Mouse (Mus musculus): ENCODE data around the gene Cbfa2t3.

Gene Cbfa2t3

DNA sequence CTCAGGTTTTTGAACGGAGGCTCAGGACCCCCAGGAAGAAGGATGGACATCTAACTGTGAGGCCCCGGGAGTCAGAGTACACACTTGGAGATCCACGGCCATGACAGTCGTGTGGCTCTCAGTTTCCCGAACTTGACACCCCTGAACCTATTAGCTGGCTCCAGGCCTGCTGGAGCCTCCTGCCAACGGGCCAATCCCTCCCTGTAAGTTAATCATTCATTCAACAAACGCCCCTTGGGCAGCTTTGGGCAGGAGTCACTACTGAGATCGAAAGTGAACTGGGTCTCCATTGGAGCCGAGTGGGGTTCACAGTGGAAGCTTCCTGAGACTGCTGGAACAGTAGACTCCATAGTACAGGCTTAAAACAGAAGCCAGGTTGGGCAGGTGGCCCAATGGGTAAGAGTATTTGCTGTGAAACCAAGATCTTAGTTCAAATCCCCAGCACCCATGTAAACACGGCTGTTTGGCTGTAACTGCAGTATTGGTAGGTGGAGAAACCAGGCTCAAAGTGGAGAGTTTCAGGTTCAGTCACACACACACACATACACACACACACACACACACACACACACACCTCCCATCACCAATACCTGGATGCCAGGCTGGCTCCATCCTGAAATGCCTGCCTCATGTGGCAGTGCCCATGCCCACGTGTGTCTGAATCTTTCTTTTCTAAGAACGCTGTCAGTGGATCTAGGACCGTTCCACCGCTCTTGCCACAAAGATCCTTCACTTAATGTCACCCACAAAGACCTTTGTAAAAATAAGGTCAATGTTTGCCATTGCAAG, 20.0 kb upstream of the Cbfa2t3 start:
- DNase-seq (ENCODE audit: low spot score): no peak

DNA sequence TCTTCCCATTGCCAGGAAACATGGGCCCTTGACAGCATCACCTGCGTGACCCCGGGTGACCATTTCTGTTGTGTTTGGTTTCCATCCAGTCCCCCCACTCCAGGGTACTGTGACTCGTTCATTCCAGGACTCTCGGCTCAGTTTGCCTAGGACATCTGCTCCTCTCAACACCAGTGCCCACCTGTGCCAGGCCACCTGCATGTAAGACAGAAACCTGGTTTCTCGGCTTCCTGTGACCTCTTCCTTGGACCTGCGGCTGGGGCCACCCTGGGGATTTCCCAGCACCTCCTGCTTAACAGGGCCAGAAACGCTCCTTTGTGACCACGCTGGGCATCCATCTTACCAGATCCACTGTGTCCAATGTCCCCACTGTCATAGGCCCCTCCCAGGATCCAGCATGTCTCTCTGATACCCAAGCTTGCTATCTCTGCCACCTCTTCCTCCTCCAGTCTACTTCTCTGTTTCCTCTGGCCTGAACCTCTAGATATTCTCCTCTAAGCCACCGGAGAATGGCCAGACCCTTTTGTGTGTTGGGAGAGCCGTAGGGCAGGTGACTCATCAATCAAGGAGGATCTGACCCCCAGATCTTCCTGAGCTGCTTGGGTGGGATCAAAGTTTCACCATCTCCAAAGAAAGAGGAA, 19.1 kb upstream of the Cbfa2t3 start:
- no peak for DNase-seq (ENCODE audit: low spot score)

DNA sequence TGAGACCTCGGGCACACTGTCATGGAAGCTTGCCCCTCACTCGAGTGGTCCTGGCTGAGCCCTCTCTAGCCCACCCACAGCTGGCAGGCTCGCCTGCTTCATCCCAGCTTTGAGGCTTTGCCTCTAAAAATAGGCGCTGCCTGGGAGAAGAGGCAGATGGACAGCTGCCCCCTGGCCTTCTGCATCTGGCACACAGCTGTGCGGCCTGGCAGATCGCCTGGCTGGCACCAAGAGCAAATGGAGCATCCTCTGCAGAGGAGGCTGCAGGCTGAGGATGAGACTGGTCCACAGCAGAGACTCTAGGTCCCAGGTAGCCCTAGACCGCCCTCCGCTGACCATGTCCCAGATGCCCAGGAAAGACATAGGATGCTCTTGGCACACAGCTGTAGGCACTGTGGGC, 17.7 kb upstream of the Cbfa2t3 start:
- DNase-seq (ENCODE audit: low spot score): peak; percentile 22

DNA sequence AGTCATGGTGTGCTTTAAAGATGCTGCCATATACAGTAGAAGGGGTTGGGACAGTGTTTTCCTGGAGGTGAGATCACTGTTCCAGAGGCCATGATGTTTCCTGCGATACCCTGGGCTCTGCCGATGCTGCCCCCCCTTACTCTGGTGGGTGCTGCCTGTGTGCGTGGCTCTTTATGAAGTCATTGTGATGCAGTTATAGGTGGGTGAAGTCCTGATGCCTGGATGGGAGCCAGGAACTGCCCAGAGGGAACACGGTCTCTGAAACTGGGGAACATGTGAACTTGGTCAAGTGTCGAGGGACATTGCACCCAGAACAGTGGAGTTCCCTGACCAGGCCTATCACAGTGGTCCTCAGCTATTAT, 14.2 kb upstream of the Cbfa2t3 start:
- no peak for DNase-seq (ENCODE audit: low spot score)

DNA sequence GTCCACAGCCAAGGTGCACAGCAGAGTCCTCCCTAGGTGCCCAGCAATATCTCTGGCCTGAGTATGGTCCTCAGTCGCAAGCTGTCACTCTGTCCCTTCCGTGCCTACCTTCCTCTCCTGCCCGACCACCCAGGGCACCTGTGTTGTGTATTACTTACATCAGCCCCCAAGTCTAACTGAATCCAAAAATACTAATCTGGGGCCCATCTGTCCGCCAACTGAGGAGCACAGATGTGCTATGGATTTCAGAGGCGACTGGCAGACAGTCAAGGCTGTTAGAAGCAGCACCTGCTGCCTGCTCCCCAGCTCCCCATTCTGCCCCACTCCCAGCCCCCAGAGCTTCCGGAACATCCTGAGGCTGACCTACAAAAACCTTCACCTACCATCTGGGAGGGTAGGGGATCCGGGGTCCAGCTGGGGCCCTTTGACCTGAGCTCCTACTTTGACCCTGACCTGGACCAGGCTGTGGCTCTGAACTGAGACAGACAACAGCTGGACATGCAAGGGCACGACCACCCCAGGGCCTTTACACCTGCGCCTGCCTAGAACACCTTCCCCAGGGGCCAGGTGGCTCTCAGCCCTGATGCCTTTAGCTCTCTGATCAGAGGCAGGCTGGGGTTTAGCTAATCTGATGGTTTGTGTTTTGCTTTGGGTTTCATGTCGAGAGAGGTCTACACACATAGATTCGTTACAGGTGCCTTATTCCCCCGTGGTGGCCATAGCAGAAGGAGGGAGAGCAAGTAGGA, 13.7 kb upstream of the Cbfa2t3 start:
- DNase-seq (ENCODE audit: low spot score): no peak

DNA sequence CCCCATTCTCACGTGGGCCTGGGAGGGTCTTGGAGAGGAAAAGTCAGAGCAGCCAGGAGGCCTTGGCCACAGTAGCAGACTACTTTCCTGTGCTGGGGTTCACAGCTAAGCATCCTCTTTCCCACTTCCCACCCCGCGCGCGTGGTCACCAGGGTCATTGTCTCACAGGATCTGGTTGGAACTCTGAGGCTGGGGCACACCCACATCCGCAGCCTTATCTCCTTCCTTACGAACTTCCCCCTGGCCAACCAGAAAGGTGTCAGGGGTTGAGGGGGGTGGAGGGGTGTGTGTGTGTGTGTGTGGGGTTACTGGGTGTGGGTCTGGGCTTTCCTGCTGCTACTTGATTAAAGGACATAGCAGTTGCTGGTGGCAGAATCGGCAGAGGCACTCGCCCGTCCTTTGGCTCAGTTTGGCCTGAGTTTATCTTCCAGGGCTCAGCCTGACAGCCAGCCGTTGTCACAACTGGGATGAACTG, 13.0 kb upstream of the Cbfa2t3 start:
- DNase-seq (ENCODE audit: low spot score): no peak

DNA sequence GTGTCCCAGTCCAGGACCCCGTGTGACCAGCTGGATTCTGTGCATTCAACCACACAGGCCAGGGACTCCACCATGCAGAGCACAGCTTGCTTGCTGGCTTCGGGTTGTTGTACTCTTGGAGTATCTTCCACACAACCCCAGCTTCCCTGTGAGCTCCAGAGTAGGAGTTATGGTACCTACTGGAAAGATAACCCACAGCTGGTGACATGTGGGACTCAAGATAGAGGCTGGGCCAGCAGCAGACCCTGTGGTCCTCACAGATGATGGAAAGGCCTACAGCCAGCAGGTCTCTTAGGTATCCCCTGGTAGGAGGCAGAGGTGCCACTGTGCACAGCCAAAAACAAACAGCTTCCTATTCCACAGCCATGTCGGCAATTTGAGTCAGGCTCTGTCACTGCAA, 12.6 kb upstream of the Cbfa2t3 start:
- no peak for DNase-seq (ENCODE audit: low spot score)

DNA sequence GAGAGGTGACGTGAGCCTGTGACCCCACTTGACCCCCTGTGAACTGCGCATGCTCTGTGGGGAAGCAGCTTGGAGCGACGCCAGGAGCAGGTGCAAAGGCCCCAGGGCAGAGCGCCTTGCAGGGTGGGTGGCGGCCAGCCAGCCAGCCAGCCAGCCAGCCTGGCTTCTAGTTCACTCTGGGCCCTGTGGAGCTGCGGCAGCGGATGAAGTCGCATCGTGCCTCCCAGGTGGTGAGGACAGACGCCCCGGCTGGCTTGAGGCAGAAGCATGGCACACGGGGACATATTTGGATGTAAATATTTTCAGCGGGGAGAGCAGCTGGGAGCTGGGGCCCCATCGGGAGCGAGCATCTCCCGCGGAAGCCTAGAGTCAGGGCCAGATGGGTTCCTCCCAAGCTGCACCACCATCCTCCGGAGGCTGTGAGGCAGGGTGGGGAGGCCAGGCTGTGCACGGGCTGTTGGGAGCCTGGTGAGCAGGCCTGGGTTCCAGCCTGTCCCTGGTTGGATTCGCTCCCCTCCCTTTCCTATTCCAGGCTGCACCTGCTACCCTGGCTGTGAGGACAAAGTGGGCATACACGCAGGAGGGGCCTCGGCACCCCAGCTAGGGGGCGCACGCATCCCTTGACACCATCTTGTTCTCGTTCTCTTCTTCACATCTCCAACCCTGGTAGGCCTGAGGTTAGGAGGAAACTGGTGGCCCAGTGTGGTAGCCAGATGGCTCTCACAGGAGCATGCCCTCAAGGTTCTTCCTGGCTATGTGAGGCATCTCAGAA, 10.6 kb upstream of the Cbfa2t3 start:
- DNase-seq (ENCODE audit: low spot score): no peak

DNA sequence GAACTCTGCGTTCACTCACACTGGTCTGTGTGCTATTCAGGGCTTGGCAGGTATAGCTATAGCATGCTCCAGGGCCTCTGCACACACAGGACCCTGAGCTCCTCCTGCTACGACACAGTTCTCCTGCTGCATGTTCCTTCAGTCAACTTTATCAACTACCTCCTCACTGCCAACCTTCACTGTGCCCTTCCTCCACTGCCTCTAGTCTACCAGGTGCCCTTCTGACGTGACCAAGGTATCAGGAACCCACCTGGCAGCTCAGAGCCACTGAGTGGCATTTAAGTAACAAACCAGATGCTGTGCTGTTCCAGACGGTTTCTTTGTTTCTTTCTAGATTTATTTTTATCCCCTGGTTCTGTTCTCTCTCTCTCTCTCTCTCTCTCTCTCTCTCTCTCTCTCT, 8.3 kb upstream of the Cbfa2t3 start:
- DNase-seq (ENCODE audit: low spot score): no peak

DNA sequence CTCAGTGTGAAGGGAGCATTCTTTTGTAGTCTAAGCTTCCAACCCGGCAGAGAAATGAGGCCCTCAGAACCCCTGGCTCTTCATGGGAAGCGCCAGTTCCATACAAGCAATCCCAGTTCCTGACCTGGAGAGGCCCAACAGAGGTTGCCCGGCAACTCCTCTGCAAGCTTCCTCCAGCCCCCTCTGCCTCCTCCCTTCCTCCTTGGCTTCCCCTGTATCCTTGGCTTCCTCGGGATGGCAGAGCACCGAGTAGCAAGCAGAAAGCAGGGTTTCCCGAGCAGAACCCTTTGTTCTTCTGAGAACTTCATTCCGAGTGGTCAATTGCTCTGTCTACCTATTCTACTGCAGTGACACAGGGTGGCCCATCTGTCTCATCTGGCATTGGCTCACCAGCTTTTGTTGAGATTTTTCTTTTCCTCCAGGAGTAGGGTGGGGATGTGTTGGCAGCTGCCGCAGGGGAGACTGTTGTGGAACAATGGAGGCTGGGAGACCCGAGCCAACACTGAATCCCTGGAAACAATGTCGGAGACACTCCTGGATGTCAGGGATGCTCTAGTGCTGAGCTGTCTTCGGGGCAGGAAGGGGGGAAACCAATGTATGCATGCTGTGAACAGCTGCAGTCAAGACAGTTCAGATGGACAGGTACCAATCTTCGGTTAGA, 7.1 kb upstream of the Cbfa2t3 start:
- no peak for DNase-seq (ENCODE audit: low spot score)

DNA sequence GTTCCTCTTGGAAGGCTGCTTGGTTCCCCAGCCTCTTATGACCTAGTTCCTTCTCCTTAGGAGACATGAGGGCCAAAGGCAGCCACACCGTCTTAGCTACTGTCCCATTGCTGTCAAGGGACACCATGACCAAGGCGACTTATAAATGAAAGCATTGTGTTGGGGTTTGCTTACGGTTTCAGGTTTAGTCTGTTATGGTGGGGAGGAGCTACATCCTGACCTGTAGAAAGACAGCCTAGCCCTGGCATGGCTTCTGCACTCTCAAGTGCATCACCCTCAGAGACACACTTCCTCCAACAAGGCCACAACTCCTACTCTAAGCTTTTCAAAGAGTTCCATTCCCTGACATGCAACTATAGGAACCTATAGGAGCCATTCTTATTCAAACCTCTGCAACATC, 5.7 kb upstream of the Cbfa2t3 start:
- DNase-seq (ENCODE audit: low spot score): no peak

DNA sequence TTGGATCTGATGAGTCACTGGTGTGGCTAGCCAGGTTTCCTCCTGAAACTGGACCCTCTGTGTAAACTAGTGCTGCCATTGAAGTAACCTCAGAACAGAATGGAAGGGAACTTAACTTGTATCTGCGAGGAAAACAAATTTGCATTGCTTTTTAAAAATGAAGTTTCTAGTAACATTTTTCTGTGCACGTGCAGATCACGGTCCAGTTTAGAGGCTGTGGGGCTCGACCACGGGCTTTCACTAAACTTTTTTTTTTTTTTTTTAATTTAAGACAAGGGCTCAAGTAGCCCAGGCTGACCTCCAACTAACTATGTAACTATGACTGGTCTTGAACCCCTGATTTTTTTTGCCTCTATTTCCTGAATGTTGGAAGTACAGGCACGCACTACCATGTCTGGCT, 4.0 kb upstream of the Cbfa2t3 start:
- no peak for DNase-seq (ENCODE audit: low spot score)

DNA sequence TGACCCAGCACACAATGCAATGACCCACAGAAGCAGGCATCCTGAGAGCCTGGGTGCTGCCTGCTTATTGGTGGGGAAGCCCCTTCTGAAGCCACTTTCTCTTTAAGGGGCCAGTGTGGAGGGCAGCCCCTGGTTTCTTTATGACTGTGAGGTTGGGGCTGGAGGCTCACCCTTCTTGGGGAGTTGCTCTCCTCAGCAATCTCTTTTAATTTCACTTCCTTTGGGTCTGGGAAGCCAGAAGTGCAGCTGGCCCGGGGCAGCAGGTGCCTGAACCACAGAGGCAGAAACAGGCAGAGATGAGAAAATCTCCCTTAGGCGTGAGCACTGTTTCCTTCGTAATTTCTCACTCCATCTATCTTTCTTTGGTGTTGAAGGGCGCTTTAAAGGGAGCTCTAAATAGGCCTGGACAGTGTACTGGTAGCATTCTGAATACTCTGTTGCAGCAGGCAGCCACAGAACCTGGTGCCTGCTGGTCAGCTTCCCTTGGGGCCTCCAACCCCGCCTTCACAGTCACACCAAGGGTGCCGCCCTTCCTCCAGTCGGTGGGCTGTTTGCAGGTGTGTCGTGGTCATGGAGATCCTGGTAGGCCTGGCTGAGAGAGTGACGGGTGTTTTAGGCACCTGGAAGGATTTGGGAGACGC, 3.5 kb upstream of the Cbfa2t3 start:
- no peak for DNase-seq (ENCODE audit: low spot score)

DNA sequence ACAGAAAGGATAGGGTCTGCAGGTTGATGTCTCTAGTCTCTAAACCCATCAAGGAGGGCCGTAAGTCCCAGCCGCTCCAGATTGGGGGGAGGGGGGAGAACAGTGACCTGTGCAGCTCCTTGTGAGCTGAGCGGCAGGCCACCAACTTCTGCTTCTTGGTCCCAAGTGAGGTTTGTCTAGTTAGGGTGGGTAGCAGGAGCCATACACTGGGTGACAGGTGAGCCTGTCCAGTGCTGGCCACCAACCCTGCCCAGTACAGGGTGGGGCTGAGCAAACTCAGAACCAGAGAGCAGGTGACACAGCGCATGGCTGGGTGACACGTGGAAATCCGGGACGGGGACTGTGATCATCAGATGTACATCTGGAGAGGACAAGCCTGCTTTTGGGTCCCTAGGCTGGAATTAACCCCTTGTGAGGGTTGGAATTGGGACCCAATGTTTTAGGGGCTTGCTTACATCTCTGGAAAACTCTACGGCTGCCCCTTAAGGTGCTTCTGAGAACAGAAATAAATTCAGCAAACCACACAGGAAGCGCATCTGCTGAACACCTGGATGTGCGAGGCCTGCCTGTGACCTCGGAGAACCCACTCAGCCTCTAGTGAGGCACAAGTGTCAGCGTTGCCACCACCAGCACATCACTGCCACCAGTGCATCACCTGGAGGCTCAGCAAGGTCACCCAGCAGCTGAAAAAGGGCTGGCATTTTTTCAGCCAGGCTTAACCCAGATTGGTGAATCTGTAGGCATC, 2.7 kb upstream of the Cbfa2t3 start:
- DNase-seq (ENCODE audit: low spot score): no peak

DNA sequence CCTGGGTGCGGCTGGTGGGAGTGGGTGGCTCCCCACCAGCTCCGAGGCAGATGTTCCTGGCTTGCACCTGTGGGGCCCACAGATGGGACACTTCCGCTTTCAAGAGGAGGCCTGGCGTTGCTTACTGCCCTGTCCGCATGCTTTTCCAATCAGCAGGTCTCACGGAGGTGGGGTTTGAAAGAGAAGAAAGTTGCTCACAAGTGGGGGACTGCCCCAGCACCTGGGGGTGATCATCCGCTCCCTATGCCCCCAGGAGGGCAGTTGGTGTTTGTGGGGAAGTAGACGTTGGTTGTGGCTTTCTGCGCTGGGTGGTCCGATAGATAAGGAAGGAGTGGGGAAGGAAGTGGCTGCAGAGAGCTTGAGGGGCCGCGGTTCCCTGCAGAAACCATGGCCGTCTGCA, 1.7 kb upstream of the Cbfa2t3 start:
- no peak for DNase-seq (ENCODE audit: low spot score)

DNA sequence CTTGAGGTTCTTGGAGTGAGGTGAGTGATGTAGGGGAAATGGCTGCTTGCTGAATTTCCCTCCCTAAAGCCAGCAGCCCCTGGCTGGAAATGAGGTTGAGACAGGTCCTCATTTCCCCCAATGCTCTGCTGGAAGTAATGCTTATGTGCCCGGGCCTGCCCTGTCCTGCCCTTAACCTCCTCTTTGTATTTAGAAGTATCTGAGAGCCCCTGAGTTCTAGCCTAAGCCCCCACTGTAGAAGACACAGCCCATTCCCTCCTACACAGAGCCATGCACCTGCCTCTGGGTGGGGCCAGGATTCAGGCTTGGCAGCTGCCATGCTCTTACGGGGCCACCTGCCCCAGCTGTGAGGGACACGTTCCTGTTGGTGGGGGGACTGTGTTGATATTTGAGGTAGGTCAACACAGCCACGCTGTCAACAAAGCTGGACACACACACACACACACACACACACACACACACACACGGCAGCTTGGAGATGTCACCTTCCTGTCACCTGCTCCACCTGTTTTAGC, 598 bp downstream of the Cbfa2t3 start:
- DNase-seq (ENCODE audit: low spot score): no peak

DNA sequence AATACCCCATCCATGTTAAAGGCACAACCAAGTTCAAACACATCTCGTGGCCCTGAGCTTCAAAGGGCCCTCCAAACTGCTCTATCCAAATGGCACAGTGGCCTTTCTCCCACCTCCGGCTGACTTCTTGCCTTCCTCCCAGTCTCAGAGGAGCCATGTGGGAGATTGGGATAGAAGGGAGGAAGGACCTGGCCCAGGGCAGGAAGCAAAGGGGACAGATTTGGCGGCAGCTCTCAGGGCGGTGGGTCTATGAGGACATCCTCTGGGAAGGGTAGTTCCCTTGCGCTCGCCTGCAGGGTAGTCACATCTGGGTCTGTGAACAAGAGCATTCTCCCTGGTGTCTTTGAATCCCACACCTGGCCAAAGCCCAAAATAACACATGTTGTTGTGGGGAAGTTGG, 1.3 kb downstream of the Cbfa2t3 start:
- no peak for DNase-seq (ENCODE audit: low spot score)

DNA sequence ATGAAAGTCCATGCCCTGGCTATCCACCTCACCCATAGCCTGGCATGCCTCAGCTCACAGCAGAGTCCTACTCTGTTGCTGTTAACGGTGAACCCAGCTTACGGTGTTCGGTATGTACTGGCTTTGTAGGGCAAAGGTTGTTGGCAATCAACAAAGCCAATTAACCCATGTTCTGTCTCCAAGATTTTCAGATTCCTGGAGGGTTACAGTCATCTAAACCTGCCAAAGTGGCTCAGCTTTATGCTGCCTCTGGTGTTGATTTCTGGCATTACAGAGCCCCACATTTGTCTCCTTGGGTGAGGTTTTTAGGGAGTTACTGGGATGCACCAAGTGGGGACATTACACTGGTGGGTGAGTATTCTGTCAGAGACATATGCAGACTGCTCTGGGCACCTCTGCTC, 1.7 kb downstream of the Cbfa2t3 start:
- no peak for DNase-seq (ENCODE audit: low spot score)

DNA sequence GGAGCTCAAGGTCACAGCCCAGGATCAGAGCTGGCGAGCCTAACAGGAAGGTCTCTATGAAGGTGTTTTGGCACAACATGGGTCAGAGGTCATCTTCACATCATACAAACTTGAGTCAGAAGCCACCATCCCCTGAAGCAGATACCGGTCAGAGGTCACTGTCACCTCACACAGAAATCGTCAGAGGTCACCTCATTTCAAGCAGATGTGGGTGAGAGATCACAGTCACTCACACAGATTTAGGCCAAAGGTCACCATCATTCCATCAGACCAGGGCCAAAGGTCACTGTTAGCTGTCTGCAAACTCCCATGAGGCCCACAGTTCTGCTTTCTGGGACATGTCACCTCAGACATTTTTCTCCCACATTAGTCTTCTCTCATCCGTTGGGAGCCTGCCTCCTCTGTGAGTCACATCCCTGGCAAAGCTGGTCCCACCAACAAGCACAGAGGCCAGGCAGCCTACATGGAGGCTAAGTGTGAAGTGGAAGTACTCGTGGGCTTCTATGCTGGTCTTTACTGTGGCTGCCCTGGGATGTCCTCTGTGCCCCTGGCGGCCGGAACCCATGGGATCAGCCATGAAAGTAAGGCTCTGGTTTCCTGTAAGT, 3.4 kb downstream of the Cbfa2t3 start:
- DNase-seq (ENCODE audit: low spot score): no peak

DNA sequence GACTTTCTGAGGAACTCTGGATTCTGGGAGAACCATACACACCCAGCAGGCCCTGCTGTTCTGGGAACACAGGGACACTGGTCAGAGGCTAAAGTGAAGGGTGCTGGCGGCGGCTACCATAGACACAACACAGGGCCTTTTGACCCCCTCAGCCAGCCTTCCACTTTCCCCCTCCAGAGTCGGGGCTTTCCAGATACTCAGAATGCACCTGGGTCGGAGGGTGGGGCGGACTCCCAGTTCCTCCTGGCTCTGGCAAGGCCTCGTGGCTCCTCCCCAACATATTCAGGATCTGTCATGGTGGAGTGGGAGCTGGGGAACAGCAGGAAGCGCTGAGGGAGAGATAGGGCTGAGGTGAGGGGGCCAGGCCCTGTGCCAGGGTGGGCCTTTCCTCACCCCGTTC, 6.8 kb downstream of the Cbfa2t3 start:
- no peak for DNase-seq (ENCODE audit: low spot score)
